8 mouse cellular contexts compared by ENCODE assay signal in the genomic region with DNA sequence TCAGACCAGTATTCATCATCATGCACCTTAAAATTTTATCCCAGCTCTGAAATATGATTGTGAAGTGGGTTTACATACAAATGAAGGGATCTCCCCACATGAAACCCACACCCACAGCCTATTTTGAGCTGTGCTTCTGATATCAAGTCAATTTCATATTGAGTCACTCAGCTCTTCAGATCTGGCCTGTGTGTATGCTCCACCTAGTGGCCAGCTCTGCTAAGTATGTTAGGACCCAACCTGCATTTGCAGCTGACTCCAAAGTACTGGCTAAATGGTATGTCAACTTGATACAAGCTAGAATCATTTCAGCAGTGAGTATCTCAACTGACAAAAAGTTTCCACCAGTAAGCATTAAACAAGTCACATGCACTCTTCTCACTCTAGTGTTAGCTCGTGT.
DNase-seq lines count a peak whose midpoint lies in the region; ATAC-seq and TF ChIP-seq lines count a peak whose summit lies in the region.

No protein-coding gene starts in this region.

- no peak overlapping the region for H3K4me2 ChIP-seq in lung, postnatal 0 days (replicated peaks; ENCODE audit: low read depth, low read length)

- DNase-seq in lung, postnatal 0 days (ENCODE audit: low spot score), result no peak
- no peak for DNase-seq in lung, postnatal 14 days
- DNase-seq in adrenal gland, postnatal 36 days, result peak; percentile 27 to 56
- DNase-seq in forebrain, embryonic 10.5 days (ENCODE audit: extremely low spot score, low spot score), result peak; percentile 23
- DNase-seq in left cerebral cortex, postnatal 14 days (ENCODE audit: low spot score in 2 of 2), result peak; percentile 64
- DNase-seq in right cerebral cortex, postnatal 36 days (ENCODE audit: low spot score in 2 of 2), result peak; percentile 32 to 49
- no peak for DNase-seq in ovary, postnatal 36 days (ENCODE audit: low spot score)
- DNase-seq in ovary, postnatal 10 days (ENCODE audit: low spot score), result no peak

- WGBS in lung, postnatal 0 days, result 30% methylated on average over 1 of the region's 1 CpGs
- 31% methylated on average over 1 of the region's 1 CpGs for WGBS in forebrain, embryonic 10.5 days

- no peak for ATAC-seq in lung, postnatal 0 days

- peak; percentile 50 for TF ChIP-seq CTCF in lung, postnatal 0 days (IDR thresholded peaks at IDR 0.05)

- H3K36me3 ChIP-seq in lung, postnatal 0 days (ENCODE audit: insufficient read depth, low read length), result no peaks in the 10 kb centered on the region
- no peaks in the 10 kb centered on the region for H3K36me3 ChIP-seq in forebrain, embryonic 10.5 days (replicated peaks)

- no peaks in the 10 kb centered on the region for H3K27me3 ChIP-seq in lung, postnatal 0 days (replicated peaks; ENCODE audit: insufficient read depth, low read length)
- no peaks in the 10 kb centered on the region for H3K27me3 ChIP-seq in forebrain, embryonic 10.5 days (ENCODE audit: poor library complexity, severe bottlenecking)

- intact Hi-C loops in left cerebral cortex, postnatal 14 days (cut with DNase I), result no loop called here

- no peaks in the 10 kb centered on the region for H3K4me1 ChIP-seq in lung, postnatal 0 days (ENCODE audit: insufficient read depth, low read depth, low read length)
- H3K4me1 ChIP-seq in forebrain, embryonic 10.5 days, result no peaks in the 10 kb centered on the region

- H3K9ac ChIP-seq in lung, postnatal 0 days (replicated peaks; ENCODE audit: low read depth), result no peak overlapping the region

- no peak for TF ChIP-seq EP300 in lung, postnatal 0 days (IDR thresholded peaks at IDR 0.05)

- H3K4me3 ChIP-seq in lung, postnatal 0 days (ENCODE audit: low read depth, low read length), result no peak overlapping the region
- H3K4me3 ChIP-seq in forebrain, embryonic 10.5 days, result no peak overlapping the region

- no peak overlapping the region for H3K27ac ChIP-seq in lung, postnatal 0 days (ENCODE audit: low read length)
- H3K27ac ChIP-seq in forebrain, embryonic 10.5 days, result no peak overlapping the region

- no peaks in the 10 kb centered on the region for H3K9me3 ChIP-seq in lung, postnatal 0 days (ENCODE audit: low read length)
- no peaks in the 10 kb centered on the region for H3K9me3 ChIP-seq in forebrain, embryonic 10.5 days

Comparison
In these comparisons a context has a peak if more than half of its experiments do, and no peak if none do; other contexts are left out.
1. DNase-seq: peak in adrenal gland, postnatal 36 days (2 of 2), forebrain, embryonic 10.5 days (single experiment), left cerebral cortex, postnatal 14 days (2 of 2) and right cerebral cortex, postnatal 36 days (2 of 2); none in lung, postnatal 0 days (single experiment), lung, postnatal 14 days (single experiment), ovary, postnatal 36 days (single experiment) and ovary, postnatal 10 days (single experiment).